Mouse (Mus musculus): Measurements from ENCODE around the gene P3h4. TPM values are rescaled to one million over a fixed set of nuclear protein-coding genes. Genes with fewer than 3 reads are reported as not detected.

P3h4 gene
- polyA plus RNA-seq, 1 experiment = 115 TPM

DNA sequence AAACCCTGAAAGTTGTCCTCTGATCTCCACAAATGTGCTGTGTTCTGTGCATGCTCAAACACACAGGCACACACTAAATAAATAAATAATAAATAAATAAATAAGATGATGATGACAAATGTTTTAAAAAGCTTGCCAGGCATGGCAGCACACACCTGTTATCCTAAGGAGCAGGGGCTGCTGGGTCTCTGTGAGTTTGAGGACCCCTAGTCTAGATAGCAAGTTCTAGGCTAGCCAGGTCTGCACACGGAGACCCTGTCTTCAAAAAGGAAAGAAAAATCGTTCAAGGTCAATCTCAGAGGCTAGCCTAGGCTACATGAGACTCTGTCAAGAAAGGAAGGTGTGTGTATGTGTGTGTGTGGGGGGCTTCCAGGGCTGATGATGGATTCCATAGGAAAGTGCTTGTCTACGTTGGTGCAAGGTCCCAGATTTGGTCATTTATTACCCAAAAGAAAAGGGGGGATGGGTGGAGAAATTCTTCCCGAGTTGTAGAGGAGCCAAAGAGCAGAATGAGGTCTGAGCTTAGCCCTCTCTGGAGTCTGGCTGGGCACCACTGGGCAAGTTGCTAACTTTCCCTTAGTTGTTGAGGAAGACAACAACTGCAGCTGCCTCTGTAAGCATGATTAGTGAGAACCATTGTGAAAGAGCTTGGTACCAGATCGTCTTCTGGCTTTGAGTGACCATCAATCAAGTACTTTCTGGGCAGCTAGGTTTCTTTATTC lies 20.1 kb downstream of the P3h4 start:
- H3K4me2 ChIP-seq (ENCODE audit: low read depth) = peak overlapping the region; percentile 78
- peak overlapping the region; percentile 77 for H3K4me3 ChIP-seq
- no peaks in the 10 kb centered on the region for H3K27me3 ChIP-seq (ENCODE audit: control insufficient read depth, insufficient read depth, insufficient read length)
- H3ac ChIP-seq (ENCODE audit: control insufficient read depth, insufficient read length) = no peak overlapping the region
- H3K36me3 ChIP-seq (ENCODE audit: control insufficient read depth, insufficient read depth) = no peaks in the 10 kb centered on the region
- peaks cover 69% of the 10 kb centered on the region for H3K79me2 ChIP-seq (ENCODE audit: control insufficient read depth, insufficient read depth)
- no peak for TF ChIP-seq E2F4 (IDR thresholded peaks at IDR 0.05; ENCODE audit: insufficient read depth)

- peak in 1 of 3 experiments; percentile 32 for TF ChIP-seq MYOG (IDR thresholded peaks at IDR 0.05; ENCODE audit: control insufficient read depth in 1 of 3, insufficient read depth in 1 of 3, insufficient read length in 2 of 3, low read depth in 2 of 3)
- no peak for TF ChIP-seq CEBPB (IDR thresholded peaks at IDR 0.05; ENCODE audit: insufficient read depth, poor library complexity, severe bottlenecking)
- TF ChIP-seq POLR2AphosphoS2 (IDR thresholded peaks at IDR 0.05; ENCODE audit: insufficient read length, low read depth) = no peak
- TF ChIP-seq MYOD1 (IDR thresholded peaks at IDR 0.05; ENCODE audit: control insufficient read depth in 1 of 3, insufficient read length in 2 of 3, low read depth in 2 of 3) = peak in 2 of 3 experiments; percentile 32 to 72
- TF ChIP-seq TCF12 (IDR thresholded peaks at IDR 0.05; ENCODE audit: insufficient read depth, poor library complexity, severe bottlenecking) = no peak
- Histone ChIP-seq H3K27me3 (ENCODE audit: control insufficient read depth, insufficient read depth, insufficient read length) (no peaks in the 10 kb centered on the region), H3K4me3 (no peak overlapping the region), H3K36me3 (ENCODE audit: control insufficient read depth, insufficient read depth) (no peaks in the 10 kb centered on the region), H3K79me2 (ENCODE audit: control insufficient read depth, insufficient read depth) (peaks cover 77% of the 10 kb centered on the region), H3K4me2 (ENCODE audit: low read depth) (peak overlapping the region; percentile 78), H3ac (ENCODE audit: control insufficient read depth, insufficient read length) (no peak overlapping the region)
Observed at GRCm38 (mm10) chr11:100393733-100394132, 20.9 kb downstream of the P3h4 start.

DNA sequence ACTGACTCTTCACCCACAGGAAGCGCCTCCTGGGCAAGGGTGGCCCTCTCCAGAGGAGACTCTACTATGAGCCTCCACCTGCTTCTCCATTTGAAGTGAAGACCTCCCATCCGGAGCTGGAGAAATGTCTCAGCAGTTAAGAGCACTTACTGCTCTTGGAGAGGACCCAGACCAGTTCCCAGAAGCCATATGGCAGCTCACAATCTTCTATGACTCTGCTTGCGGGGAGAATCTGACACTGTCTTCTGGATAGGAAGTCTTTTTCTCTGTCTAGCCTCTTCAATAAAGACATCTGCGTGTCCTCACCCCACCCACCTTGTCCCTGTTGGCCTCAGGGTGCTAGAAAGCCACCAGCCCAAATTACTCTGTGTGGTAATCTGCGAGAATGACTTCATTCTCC lies 21.7 kb downstream of the P3h4 start:
- Histone ChIP-seq H3K4me2 (ENCODE audit: low read depth) (peak overlapping the region; percentile 78), H3K79me2 (ENCODE audit: control insufficient read depth, insufficient read depth) (peaks cover 81% of the 10 kb centered on the region), H3K27me3 (ENCODE audit: control insufficient read depth, insufficient read depth, insufficient read length) (no peaks in the 10 kb centered on the region), H3K36me3 (ENCODE audit: control insufficient read depth, insufficient read depth) (no peaks in the 10 kb centered on the region), H3K4me3 (no peak overlapping the region), H3ac (ENCODE audit: control insufficient read depth, insufficient read length) (no peak overlapping the region)
- TF ChIP-seq MYOD1 (IDR thresholded peaks at IDR 0.05; ENCODE audit: control insufficient read depth in 1 of 3, insufficient read length in 2 of 3, low read depth in 2 of 3) (no peak), CEBPB (IDR thresholded peaks at IDR 0.05; ENCODE audit: insufficient read depth, poor library complexity, severe bottlenecking) (no peak), POLR2AphosphoS2 (IDR thresholded peaks at IDR 0.05; ENCODE audit: insufficient read length, low read depth) (no peak), TCF12 (IDR thresholded peaks at IDR 0.05; ENCODE audit: insufficient read depth, poor library complexity, severe bottlenecking) (no peak), E2F4 (IDR thresholded peaks at IDR 0.05; ENCODE audit: insufficient read depth) (no peak), USF1 (IDR thresholded peaks at IDR 0.05; ENCODE audit: low read depth) (no peak), REST (IDR thresholded peaks at IDR 0.05; ENCODE audit: insufficient read depth, insufficient read length) (no peak), MAX (IDR thresholded peaks at IDR 0.05; ENCODE audit: low read depth) (no peak), POLR2A (IDR thresholded peaks at IDR 0.05; ENCODE audit: insufficient read length, low read depth) (no peak), SRF (IDR thresholded peaks at IDR 0.05; ENCODE audit: control insufficient read depth, insufficient read length, low read depth) (no peak), TCF3 (IDR thresholded peaks at IDR 0.05; ENCODE audit: insufficient read length, low read depth) (no peak), MYOG (IDR thresholded peaks at IDR 0.05; ENCODE audit: control insufficient read depth in 1 of 3, insufficient read depth in 1 of 3, insufficient read length in 2 of 3, low read depth in 2 of 3) (no peak)

DNA sequence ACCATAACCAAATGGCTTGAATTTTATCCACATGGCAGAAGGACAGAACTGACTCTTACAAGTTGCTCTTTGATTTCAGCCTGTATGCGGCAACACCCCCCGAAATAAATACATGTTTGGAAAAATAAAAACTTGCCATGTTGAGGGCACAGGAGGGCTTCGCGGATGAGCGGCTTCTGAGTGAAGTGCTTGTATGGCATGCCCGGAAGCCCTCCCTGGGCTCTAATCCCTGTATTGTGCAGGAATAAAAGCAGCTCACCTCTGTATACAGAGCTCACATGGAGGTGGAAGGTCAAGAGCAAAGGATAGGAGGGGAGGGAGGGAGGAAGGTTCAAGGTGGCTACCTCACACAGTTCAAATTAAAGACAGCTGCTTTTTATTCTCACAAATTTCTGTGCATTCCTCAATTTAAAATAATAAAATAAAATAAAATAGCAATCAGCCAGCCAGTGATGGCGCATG lies 22.7 kb downstream of the P3h4 start:
- peak overlapping the region; percentile 47 for H3K4me2 ChIP-seq (ENCODE audit: low read depth)
- TF ChIP-seq MYOD1 (IDR thresholded peaks at IDR 0.05; ENCODE audit: control insufficient read depth in 1 of 3, insufficient read length in 2 of 3, low read depth in 2 of 3) (no peak), CEBPB (IDR thresholded peaks at IDR 0.05; ENCODE audit: insufficient read depth, poor library complexity, severe bottlenecking) (no peak), SRF (IDR thresholded peaks at IDR 0.05; ENCODE audit: control insufficient read depth, insufficient read length, low read depth) (no peak), TCF12 (IDR thresholded peaks at IDR 0.05; ENCODE audit: insufficient read depth, poor library complexity, severe bottlenecking) (no peak), E2F4 (IDR thresholded peaks at IDR 0.05; ENCODE audit: insufficient read depth) (no peak)
- H3K27me3 ChIP-seq (ENCODE audit: control insufficient read depth, insufficient read depth, insufficient read length) = no peaks in the 10 kb centered on the region
- peaks cover 85% of the 10 kb centered on the region for H3K79me2 ChIP-seq (ENCODE audit: control insufficient read depth, insufficient read depth)
- H3K36me3 ChIP-seq (ENCODE audit: control insufficient read depth, insufficient read depth) = no peaks in the 10 kb centered on the region
- H3K4me3 ChIP-seq = no peak overlapping the region
- H3ac ChIP-seq (ENCODE audit: control insufficient read depth, insufficient read length) = no peak overlapping the region

DNA sequence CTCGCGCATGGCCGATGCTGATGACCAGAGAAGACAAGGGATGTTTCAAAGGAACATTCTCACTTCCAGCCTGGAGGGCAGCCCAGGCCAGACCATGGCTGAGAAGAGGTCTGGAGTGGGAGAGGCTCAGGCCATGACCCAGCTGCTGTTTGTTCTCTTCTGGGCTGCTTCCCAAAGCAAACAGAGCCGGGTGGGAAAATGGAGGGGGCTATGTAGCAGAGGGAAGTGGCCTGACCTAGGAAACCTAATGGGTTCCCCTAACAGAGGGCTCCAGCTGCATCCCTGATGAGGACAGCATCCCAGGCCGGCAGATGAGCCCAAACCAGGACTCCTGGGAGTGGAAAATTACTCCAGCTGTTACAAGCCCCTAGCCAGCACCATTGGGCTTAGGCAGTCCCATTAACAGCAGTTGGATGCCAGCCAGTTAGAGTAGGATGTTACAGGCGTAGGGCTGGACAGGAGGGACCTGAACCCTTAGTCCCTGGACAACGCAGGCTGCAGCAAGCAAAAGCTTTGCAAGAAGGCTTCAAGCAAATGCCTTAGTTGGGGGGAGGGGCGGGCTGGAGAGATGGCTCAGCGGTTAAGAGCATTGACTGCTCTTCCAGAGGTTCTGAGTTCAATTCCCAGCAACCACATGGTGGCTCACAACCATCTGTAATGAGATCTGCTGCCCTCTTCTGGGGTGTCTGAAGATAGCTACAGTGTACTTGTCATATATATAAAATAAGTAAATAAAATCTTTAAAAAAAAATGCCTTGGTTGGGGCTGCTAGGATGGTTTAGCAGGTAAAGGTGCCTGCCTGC lies 23.4 kb downstream of the P3h4 start:
- H3K4me3 ChIP-seq = no peak overlapping the region
- H3K79me2 ChIP-seq (ENCODE audit: control insufficient read depth, insufficient read depth) = peaks cover 85% of the 10 kb centered on the region
- H3K4me2 ChIP-seq (ENCODE audit: low read depth) = peak overlapping the region; percentile 77
- no peaks in the 10 kb centered on the region for H3K27me3 ChIP-seq (ENCODE audit: control insufficient read depth, insufficient read depth, insufficient read length)
- TF ChIP-seq TCF12 (IDR thresholded peaks at IDR 0.05; ENCODE audit: insufficient read depth, poor library complexity, severe bottlenecking) (no peak), E2F4 (IDR thresholded peaks at IDR 0.05; ENCODE audit: insufficient read depth) (no peak), POLR2AphosphoS2 (IDR thresholded peaks at IDR 0.05; ENCODE audit: insufficient read length, low read depth) (no peak), MYOG (IDR thresholded peaks at IDR 0.05; ENCODE audit: control insufficient read depth in 1 of 3, insufficient read depth in 1 of 3, insufficient read length in 2 of 3, low read depth in 2 of 3) (peak in 1 of 3 experiments; percentile 26), MYOD1 (IDR thresholded peaks at IDR 0.05; ENCODE audit: control insufficient read depth in 1 of 3, insufficient read length in 2 of 3, low read depth in 2 of 3) (peak in 2 of 3 experiments; percentile 8 to 58)
- H3K36me3 ChIP-seq (ENCODE audit: control insufficient read depth, insufficient read depth) = no peaks in the 10 kb centered on the region
- no peak overlapping the region for H3ac ChIP-seq (ENCODE audit: control insufficient read depth, insufficient read length)
